Mouse (Mus musculus) forebrain, embryonic 14.5 days (tissue): ENCODE data around the gene Hist1h2bq. TPM values are rescaled to one million over a fixed set of nuclear protein-coding genes. Genes with fewer than 3 reads are reported as not detected.
"Not testable (repeated sequence)": the region's sequence is repeated elsewhere in the genome, so short reads cannot be mapped to it uniquely, and the experiment has no call there.

Source experiments
- ATAC-seq: fragments of 200-750 bp; cut with Nextera tagmentation; 2 replicates; pipeline ENCODE4 v1.8.0; 2017; ENCODE audit warnings: mild to moderate bottlenecking, moderate library complexity
- DNase-seq: peaks from one replicate; pipeline ENCODE4 v3.0.0-alpha.2; 2015; ENCODE audit warnings: low spot score
- H3K27ac ChIP-seq: fragments of 300-500 bp; sonication (generic); 2 replicates; pipeline ENCODE4 v1.5.1; 2014; ENCODE audit warnings: low read depth, mild to moderate bottlenecking, control low read depth, low read length, moderate library complexity
- H3K27me3 ChIP-seq: fragments of 300-500 bp; sonication (generic); replicated peaks from 2 replicates; pipeline ENCODE4 v1.6.1; 2014; ENCODE audit warnings: low read length, control low read depth, mixed read lengths; ENCODE audit not compliant: control insufficient read depth, insufficient read depth
- H3K36me3 ChIP-seq: fragments of 300-500 bp; sonication (generic); 2 replicates; pipeline ENCODE4 v1.6.1; 2014; ENCODE audit warnings: low read length, control low read depth; ENCODE audit not compliant: control insufficient read depth, insufficient read depth
- H3K4me1 ChIP-seq: fragments of 300-500 bp; sonication (generic); 2 replicates; pipeline ENCODE4 v1.6.1; 2014; ENCODE audit warnings: antibody characterized with exemption, low read length, control low read depth; ENCODE audit not compliant: control insufficient read depth, insufficient read depth
- H3K4me2 ChIP-seq: fragments of 300-500 bp; sonication (generic); 2 replicates; pipeline ENCODE4 v1.6.1; 2014; ENCODE audit warnings: mild to moderate bottlenecking, control low read depth, low read length
- H3K4me3 ChIP-seq: fragments of 300-500 bp; sonication (generic); 2 replicates; pipeline ENCODE4 v1.5.1; 2014; ENCODE audit warnings: low read depth, low read length, control low read depth
- H3K9ac ChIP-seq: fragments of 300-500 bp; sonication (generic); 2 replicates; pipeline ENCODE4 v1.6.1; 2014; ENCODE audit warnings: mild to moderate bottlenecking, low read length, control low read depth, moderate library complexity
- H3K9me3 ChIP-seq: fragments of 300-500 bp; sonication (generic); replicated peaks from 2 replicates; pipeline ENCODE4 v1.6.1; 2016; ENCODE audit warnings: low read length, control low read depth, mixed read lengths; ENCODE audit not compliant: control insufficient read depth
- WGBS: fragments of 180-500 bp; shearing (Covaris S2); extraction: QIAGEN DNeasy Blood & Tissue Kit; methylation state at CpG from one replicate; pipeline ENCODE4 v1.1.7; 2014; 5-methylcytosine and 5-hydroxymethylcytosine counted together
- polyA plus RNA-seq: library from polyadenylated mRNA; unstranded; fragments of >200 nt; fragmentation: Nextera tagmentation; extraction: Ambion mirVana; gene quantifications from 2 replicates; pipeline ENCODE4 v1.2.1, GENCODE M21; 2014

The Hist1h2bq gene
- polyA plus RNA-seq, result 9.2 and 17.1 TPM in 2 replicates

- ATAC-seq, result peak; percentile 97
- WGBS, result no CpG with 5 or more reads among the region's 23 CpGs
- DNase-seq, H3K9me3 ChIP-seq, H3K4me3 ChIP-seq, H3K27me3 ChIP-seq, H3K4me1 ChIP-seq, H3K27ac ChIP-seq, H3K9ac ChIP-seq, H3K4me2 ChIP-seq, H3K36me3 ChIP-seq: not testable (repeated sequence)
Observed at GRCm38 (mm10) chr13:21810073-21810472, at the start of gene Hist1h2bq, which contains the start of gene Hist1h2ao. Gene Hist1h2bq, minus strand, starts transcription at chr13:21810197. Gene Hist1h2ao, plus strand, starts transcription at chr13:21810465.

- Histone ChIP-seq H3K9ac (0 out of 2 replicates have a peak overlapping the region, but pooled peaks have one; percentile 21), H3K27me3 (no peaks in the 10 kb centered on the region), H3K9me3 (no peaks in the 10 kb centered on the region), H3K27ac (no peak overlapping the region), H3K4me3 (peak overlapping the region; percentile 33), H3K4me2 (peak overlapping the region; percentile 47), H3K4me1 (no peaks in the 10 kb centered on the region), H3K36me3 (no peaks in the 10 kb centered on the region)
- DNase-seq, result peak; percentile 75
- WGBS, result 1% methylated on average over 15 of the region's 15 CpGs
- peak; percentile 52 for ATAC-seq
Observed at GRCm38 (mm10) chr13:21855698-21856162, 45.7 kb upstream of the Hist1h2bq start.

GRCm38 (mm10) chr13:21855146-21855545 is 45.1 kb upstream of the Hist1h2bq start:
- Histone ChIP-seq H3K27me3 (no peaks in the 10 kb centered on the region), H3K4me2 (peak overlapping the region; percentile 47; the same call in 1 of the 2 replicates), H3K27ac (no peak overlapping the region), H3K9ac (no peak overlapping the region), H3K9me3 (no peaks in the 10 kb centered on the region), H3K4me3 (peak overlapping the region; percentile 33), H3K4me1 (no peaks in the 10 kb centered on the region), H3K36me3 (no peaks in the 10 kb centered on the region)
- WGBS, result under 1% methylated on average over 11 of the region's 11 CpGs
- ATAC-seq, result peak; percentile 48; the same call in 1 of the 2 replicates
- peak; percentile 67 for DNase-seq

GRCm38 (mm10) chr13:21852215-21852945 is 42.4 kb upstream of the Hist1h2bq start:
- Histone ChIP-seq H3K4me1 (no peaks in the 10 kb centered on the region), H3K9ac (no peak overlapping the region), H3K9me3 (no peaks in the 10 kb centered on the region), H3K4me2 (no peak overlapping the region), H3K4me3 (no peak overlapping the region), H3K36me3 (no peaks in the 10 kb centered on the region), H3K27ac (no peak overlapping the region), H3K27me3 (no peaks in the 10 kb centered on the region)
- DNase-seq (peak; percentile 13), ATAC-seq (no peak)
- 65% methylated on average over 3 of the region's 3 CpGs for WGBS

GRCm38 (mm10) chr13:21850696-21851095 is 40.7 kb upstream of the Hist1h2bq start:
- WGBS, result 48% methylated on average over 1 of the region's 1 CpGs
- H3K4me1 ChIP-seq, DNase-seq, H3K36me3 ChIP-seq, ATAC-seq, H3K9ac ChIP-seq, H3K4me3 ChIP-seq, H3K9me3 ChIP-seq, H3K27ac ChIP-seq, H3K27me3 ChIP-seq, H3K4me2 ChIP-seq: not testable (repeated sequence)

- ATAC-seq, result no peak
- WGBS, result 8% methylated on average over 8 of the region's 8 CpGs
Observed at GRCm38 (mm10) chr13:21847883-21848282, 37.9 kb upstream of the Hist1h2bq start.

GRCm38 (mm10) chr13:21846356-21846755 is 36.4 kb upstream of the Hist1h2bq start:
- H3K36me3 ChIP-seq, H3K27ac ChIP-seq, H3K9me3 ChIP-seq, H3K27me3 ChIP-seq, H3K4me1 ChIP-seq, H3K9ac ChIP-seq, H3K4me3 ChIP-seq, ATAC-seq, H3K4me2 ChIP-seq, DNase-seq: not testable (repeated sequence)

More at GRCm38 (mm10) chr13:21847883-21848282, 37.9 kb upstream of the Hist1h2bq start:
- Histone ChIP-seq H3K4me1 (no peaks in the 10 kb centered on the region), H3K9me3 (no peaks in the 10 kb centered on the region), H3K27ac (no peak overlapping the region), H3K27me3 (no peaks in the 10 kb centered on the region), H3K4me2 (no peak overlapping the region), H3K36me3 (no peaks in the 10 kb centered on the region), H3K9ac (no peak overlapping the region), H3K4me3 (no peak overlapping the region)
- no peak for DNase-seq

GRCm38 (mm10) chr13:21840508-21840907 is 30.5 kb upstream of the Hist1h2bq start:
- H3K4me2 ChIP-seq, H3K9me3 ChIP-seq, DNase-seq, H3K4me1 ChIP-seq, H3K27me3 ChIP-seq, H3K9ac ChIP-seq, H3K4me3 ChIP-seq, H3K27ac ChIP-seq, H3K36me3 ChIP-seq: not testable (repeated sequence)
- ATAC-seq, result peak; percentile 83
- WGBS, result no CpG with 5 or more reads among the region's 4 CpGs

GRCm38 (mm10) chr13:21833461-21833860 is 23.5 kb upstream of the Hist1h2bq start, which contains the start of the genes Hist1h2ap and Hist1h2br:
Gene Hist1h2ap, minus strand, starts transcription at chr13:21833507.
Gene Hist1h2br, plus strand, starts transcription at chr13:21833743.
- not testable (repeated sequence) for DNase-seq, H3K4me3 ChIP-seq, H3K27me3 ChIP-seq, H3K4me1 ChIP-seq, H3K27ac ChIP-seq, H3K36me3 ChIP-seq, H3K9ac ChIP-seq, H3K4me2 ChIP-seq, H3K9me3 ChIP-seq
- no CpG with 5 or more reads among the region's 24 CpGs for WGBS
- ATAC-seq, result peak; percentile 95
